Mouse (Mus musculus): ENCODE measurements around the gene Sft2d2.

Sft2d2 gene

GRCm38 (mm10) chr1:165190571-165191273 lies 3.5 kb downstream of the Sft2d2 start:
- no peak for DNase-seq (ENCODE audit: low read depth, low spot score)

GRCm38 (mm10) chr1:165190068-165190467 lies 4.2 kb downstream of the Sft2d2 start:
- no peak for DNase-seq (ENCODE audit: low read depth, low spot score)

- DNase-seq (ENCODE audit: low read depth, low spot score), result no peak
Measured at GRCm38 (mm10) chr1:165188806-165189580, 5.2 kb downstream of the Sft2d2 start.

DNA sequence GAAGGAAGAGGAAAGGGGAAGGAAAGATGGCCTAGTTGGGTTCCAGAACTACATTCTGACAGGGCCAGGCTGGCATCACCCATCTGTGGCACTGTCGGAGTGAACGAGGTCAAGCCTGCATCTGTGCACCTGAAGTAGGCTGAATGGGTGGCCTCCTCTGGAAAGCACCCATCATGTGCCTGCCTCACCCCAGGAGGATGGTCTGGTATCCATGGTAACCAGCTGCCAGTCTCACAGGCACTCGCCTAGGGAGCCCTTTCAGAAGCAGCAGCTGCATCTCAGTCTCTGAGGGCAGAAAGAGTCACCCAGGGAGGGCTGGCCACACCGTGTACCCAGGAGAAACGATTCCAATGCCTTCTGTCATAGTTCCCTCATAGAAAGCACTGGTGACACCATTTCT lies 6.9 kb downstream of the Sft2d2 start:
- no peak for DNase-seq (ENCODE audit: low read depth, low spot score)

DNA sequence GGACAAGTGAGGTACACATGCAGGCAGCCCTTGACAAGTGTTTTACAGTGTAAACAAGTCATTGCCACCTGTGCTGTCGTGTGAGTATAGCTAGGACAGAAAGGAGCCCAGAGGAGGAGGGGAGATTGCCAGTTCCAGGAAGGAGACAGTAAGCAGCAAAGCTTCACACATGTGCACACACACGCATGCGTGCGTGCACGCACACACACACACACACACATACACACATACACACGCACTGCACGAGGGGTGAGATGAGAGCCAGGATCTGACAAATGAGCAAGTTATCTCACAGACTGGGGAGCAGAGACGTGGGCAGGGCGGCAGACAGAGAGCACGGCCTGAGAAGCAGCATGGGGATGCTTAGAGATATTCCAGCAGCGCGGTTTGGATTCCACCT lies 7.7 kb downstream of the Sft2d2 start:
- no peak for DNase-seq (ENCODE audit: low read depth, low spot score)

GRCm38 (mm10) chr1:165185116-165185515 lies 9.1 kb downstream of the Sft2d2 start:
- no peak for DNase-seq (ENCODE audit: low read depth, low spot score)

DNA sequence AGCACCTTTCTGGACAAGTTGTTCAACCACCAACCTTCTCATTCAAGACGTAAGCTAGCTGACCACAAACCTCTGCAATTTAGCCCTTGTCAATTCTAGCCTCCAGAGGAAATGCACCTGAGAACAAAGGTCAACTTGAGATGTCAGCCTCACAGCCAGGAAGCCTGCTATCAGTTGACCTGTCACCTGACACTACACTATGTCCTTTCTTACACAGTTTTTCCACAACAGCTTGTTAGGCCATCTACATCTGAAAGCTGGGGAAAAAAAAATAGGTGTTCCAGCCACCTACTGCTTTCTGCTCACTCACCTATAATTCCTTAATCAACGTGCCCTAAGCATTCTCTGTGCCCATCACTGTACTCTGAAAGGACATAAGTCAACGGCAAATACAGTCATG lies 10.1 kb downstream of the Sft2d2 start:
- no peak for DNase-seq (ENCODE audit: low read depth, low spot score)

DNA sequence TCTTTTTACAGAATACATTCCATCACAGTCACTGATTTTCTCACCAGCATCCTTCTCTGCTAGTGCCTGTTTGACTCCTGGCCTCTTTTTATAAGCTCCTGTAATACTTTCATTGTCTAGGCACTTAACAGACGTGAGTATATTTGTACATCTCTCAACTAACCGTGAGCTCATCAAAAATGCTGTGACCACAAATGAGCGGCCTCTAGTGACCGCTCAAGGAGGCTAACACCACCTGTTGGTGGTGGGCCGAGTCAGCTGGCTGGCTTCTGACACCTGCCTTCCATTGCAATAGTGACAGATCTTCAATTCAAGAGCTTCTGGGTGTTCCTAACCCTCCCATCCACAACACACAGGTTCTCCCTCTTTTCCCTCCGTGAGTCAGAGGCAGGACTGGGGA lies 10.8 kb downstream of the Sft2d2 start:
- no peak for DNase-seq (ENCODE audit: low read depth, low spot score)

DNA sequence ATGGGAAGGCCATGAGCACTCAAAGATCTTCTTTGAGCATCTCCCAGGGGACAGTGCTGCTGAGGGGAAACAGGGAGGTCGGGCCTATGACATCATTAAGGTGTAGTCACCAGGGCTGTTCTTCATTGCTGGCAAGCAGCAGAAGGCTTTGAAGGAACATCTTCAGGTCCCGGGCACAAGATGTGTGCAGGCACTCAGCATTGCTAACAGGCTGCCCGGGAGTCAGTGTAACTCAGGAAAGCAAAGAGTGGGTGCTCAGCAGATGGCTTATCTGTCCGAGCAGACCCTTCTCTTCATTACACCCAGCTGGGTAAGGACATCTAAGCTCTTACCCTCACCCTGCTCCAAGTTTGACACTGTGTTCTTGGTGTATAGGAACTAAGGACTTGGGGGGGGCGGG lies 14.9 kb downstream of the Sft2d2 start:
- DNase-seq (ENCODE audit: low read depth, low spot score), result no peak

DNA sequence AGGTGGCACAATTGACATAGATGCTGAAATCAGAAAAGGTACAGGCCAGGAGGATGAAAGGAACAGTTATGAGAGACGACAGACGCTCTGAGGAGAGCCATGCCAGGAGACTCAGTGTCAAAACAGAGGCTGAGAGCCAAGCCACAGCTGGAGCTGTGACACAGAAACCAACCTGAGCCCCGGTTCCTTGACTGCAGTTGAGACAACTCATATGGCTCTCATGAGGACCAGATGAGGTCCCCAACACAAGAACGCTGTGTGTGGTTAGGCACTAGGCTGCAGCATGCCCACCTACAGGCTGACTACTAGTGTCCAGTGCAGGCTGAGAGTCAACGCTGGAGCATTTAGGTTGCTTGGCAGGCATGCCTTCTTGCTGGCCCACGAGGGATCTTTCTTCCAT lies 16.2 kb downstream of the Sft2d2 start:
- no peak for DNase-seq (ENCODE audit: low read depth, low spot score)

DNA sequence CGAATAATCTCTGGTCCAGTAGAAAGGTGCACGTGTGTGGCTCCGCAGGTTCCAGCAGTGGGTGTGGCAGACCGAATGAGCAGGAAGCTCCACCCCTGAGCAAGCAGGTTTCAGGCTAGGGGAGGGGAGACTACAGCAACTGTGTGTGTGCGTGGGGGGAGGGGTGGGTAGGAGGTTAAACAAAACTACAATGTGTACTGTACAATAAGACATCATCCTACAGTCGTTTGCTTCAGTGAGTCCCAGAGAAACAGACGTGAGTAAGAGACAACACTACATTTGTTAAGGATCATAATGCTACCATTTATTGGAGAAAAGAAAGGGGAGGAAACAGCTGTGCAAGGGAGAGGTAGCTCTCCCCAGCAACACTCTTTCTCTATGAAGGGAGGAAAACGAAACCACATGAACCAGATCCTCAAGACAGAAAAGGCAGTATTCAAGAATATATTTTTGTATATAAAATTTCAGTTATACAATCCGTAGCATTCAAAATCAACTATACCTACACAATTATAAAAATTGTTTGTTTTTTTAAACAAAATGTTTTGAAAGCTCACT lies 20.1 kb downstream of the Sft2d2 start:
- DNase-seq (ENCODE audit: low read depth, low spot score), result no peak

- DNase-seq (ENCODE audit: low read depth, low spot score), result no peak
Measured at GRCm38 (mm10) chr1:165171277-165171676, 23.0 kb downstream of the Sft2d2 start.

DNA sequence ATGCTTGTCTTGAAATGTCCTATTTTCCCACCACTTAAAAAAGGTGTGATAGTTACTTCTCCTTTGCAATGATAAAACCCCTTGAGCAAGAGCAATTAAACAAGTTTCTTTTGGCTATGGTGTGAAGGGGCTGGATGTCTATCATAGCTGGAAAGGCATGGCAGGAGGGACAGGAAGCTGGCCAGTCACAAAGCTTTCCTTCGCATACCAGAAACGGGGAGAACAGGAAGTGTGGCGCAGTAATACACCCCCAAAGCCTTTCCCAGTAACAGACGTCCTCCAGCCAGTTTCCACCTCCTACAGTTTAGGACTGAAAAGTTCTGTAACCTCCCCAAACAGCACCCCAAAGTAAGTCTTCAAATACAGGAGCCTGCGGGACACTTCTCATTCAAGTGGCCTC lies 24.1 kb downstream of the Sft2d2 start:
- DNase-seq (ENCODE audit: low read depth, low spot score), result no peak

GRCm38 (mm10) chr1:165169462-165169861 lies 24.8 kb downstream of the Sft2d2 start:
- DNase-seq (ENCODE audit: low read depth, low spot score), result no peak

DNA sequence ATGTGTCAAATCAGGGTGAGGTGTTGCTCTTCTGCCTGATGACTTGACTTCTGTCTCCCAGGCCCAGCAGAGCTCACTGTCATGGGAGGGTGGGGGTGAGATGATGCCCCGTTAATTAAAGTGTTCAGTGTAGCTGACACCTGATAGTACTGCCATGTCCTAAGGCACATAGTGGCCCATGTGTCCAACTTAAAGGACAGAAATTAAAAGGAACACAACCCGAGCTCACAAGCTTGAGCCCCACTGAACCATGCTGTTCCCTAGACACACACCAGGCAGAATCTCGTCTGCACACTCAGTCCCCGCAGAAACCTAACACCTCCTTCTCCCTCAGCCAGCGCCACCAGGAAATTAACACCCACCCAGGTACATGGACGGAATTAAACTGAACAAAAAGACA lies 29.3 kb downstream of the Sft2d2 start:
- DNase-seq (ENCODE audit: low read depth, low spot score), result no peak

DNA sequence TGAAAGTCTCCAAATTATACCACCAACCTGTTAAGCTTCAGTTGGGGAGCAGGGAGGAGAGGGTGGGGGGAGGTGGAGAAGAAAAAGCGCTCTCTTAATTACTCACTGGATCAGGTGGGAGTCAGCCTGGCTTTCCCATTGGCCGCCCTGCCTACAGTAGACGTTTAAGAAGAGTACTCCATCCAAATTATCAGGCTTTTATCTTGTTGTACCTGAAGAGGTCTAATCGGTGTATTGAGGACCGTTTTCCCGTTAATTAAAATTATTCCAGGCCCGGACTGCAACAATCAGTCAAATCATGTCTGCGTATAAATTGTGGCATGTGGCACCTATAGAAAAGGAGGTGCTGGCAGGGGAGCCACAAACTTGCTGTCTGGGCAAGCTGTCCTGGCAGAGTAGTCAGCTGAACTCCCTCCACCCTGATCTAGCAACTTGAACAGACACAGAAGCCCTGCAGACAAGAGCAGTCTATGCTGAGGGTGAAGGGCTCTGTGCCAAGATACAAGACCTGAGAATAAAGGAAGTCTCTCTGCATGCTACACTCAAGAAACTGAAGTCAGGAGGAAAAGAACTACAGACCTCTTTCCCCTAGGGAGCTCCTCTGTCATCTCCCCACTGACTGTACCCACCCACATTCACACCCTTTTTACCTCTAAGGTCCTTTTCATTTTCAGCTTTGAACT lies 33.4 kb downstream of the Sft2d2 start, which contains the start of gene Tbx19:
Gene Tbx19 (minus strand): TSS at position 51 of the 683 bp plus-strand sequence.
- DNase-seq (ENCODE audit: low read depth, low spot score), result no peak

GRCm38 (mm10) chr1:165158841-165159240 lies 35.4 kb downstream of the Sft2d2 start:
- DNase-seq (ENCODE audit: low read depth, low spot score), result no peak

DNA sequence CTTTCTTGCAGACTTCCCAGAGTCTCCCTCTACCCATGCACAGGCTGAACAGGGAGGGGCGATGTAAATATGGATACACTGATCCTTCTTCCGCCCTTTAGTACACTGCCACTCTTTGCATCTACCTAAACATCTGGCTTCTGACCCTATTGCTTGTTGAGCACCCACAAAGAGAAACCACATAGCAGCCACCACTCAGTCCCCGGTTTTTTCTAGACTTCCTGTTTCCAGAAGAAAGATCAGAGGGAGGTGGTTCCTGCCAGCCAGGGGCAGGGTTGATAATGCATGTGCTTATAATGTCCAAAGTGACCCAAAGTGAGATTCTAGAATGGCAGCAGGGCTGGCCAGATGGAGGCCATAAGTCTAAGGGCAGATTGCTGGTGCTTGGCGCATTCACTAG lies 40.1 kb downstream of the Sft2d2 start:
- DNase-seq (ENCODE audit: low read depth, low spot score), result no peak

GRCm38 (mm10) chr1:165151216-165151615 lies 43.0 kb downstream of the Sft2d2 start:
- no peak for DNase-seq (ENCODE audit: low read depth, low spot score)

DNA sequence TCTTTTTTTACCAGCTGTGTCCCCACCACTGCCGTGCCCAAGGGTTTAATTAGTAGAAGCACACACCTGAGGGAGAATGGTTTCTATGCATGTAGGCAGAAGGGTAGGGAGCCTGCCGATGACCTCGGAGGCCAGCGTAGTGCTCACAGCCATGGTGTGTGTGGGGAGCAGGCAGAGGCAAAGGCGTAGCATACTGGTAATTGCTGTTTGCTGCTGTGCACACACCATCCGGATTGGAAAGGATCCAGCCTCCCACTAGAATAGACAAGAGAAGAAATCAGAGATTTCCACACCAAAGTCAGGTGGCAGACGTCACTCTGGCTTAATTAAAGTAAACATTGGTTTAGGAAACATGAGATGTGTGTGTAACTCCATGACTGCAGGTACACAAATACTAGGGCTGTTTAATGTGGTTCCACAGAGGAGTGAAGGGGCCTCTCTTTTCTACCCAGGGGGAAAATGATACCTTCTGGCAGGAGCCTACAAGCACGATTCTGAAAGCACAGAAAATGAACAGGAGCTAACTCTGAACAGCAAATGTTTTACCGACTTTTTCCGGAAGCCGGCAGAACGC lies 51.8 kb downstream of the Sft2d2 start:
- no peak for DNase-seq (ENCODE audit: low read depth, low spot score)

DNA sequence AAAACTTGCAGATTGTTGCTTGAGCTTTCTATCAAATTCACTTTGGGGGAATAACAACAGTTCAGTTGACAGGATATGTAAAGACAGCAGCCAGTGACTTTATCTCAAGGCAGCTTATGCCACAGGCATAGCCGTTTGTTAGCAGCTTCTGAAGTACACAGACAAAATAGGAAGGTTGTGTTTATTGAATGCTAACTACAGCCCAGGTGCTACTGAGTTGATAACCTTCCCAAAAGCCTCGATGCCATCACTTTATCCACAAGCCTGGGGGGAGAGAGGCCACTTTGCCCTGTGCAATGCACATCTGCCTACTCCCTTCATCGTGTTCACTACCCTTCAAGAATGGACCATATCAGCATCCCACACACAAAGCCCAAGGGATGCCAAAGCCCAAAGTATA lies 54.0 kb downstream of the Sft2d2 start:
- no peak for DNase-seq (ENCODE audit: low read depth, low spot score)

DNA sequence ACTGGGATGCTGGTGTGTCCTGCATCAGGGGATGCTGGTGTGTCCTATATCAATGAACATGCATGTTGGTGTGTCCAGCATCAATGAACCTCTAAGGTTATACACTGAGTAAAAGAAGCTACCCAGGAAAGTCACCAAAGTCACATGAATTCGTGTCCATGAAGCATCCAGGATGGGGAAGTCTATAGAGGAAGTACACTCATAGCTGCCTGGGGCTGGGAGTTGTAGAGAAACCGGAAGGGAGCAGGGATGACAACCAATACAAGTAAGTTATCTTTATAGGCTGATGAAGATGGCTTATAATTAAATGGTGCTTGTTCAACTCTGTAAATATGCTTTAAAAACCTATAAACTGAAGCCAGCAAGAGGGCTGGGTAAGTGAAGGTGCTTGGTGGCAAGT lies 60.4 kb downstream of the Sft2d2 start:
- no peak for DNase-seq (ENCODE audit: low read depth, low spot score)
